Mouse (Mus musculus): Measurements from ENCODE around the gene Rad50. TPM values are rescaled to one million over a fixed set of nuclear protein-coding genes. Genes with fewer than 3 reads are reported as not detected.

Rad50 gene
- total and polyA plus RNA-seq, 2 experiments from 2014 or later = 9.2 to 11.8 TPM

DNA sequence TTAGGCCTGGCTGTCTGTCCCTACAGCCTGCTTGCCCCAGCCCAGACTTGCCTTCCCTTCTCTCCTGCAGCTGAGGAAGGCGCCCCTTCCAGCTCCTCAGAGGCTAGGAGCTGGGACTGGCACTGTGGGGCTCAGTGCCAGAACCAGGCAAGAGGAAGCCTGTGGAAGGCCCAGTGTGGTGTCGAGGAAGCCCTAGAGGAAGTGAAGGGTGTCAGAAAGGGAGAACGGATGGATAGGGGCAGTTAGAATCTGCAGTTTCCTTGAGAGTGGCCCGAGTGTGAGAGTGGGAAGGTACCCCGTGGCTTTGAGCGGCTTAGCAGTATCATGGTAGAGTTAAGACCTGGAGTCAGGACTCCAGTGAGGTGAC is 84.7 kb downstream of the Rad50 start:
- no peak for TF ChIP-seq CTCF (IDR thresholded peaks at IDR 0.05; ENCODE audit: low read depth)
- no peaks in the 10 kb centered on the region for H3K9me3 ChIP-seq (ENCODE audit: low read length)
- H3K27ac ChIP-seq (ENCODE audit: low read depth, low read length) = no peak overlapping the region
- H3K36me3 ChIP-seq (ENCODE audit: insufficient read depth) = no peaks in the 10 kb centered on the region
- ATAC-seq (no peak), DNase-seq (no peak)
- no peak overlapping the region for H3K4me3 ChIP-seq (ENCODE audit: low read depth, low read length)
- 83% methylated on average over 6 of the region's 6 CpGs for WGBS
- no peak overlapping the region for H3K9ac ChIP-seq
- H3K4me1 ChIP-seq (ENCODE audit: insufficient read depth) = no peaks in the 10 kb centered on the region
- no peaks in the 10 kb centered on the region for H3K27me3 ChIP-seq (ENCODE audit: insufficient read depth, low read length)
- H3K4me2 ChIP-seq (ENCODE audit: low read depth) = no peak overlapping the region

- DNase-seq (no peak), ATAC-seq (no peak)
- Histone ChIP-seq H3K9ac (no peak overlapping the region), H3K27me3 (ENCODE audit: insufficient read depth, low read length) (no peaks in the 10 kb centered on the region), H3K4me3 (ENCODE audit: low read depth, low read length) (no peak overlapping the region), H3K4me2 (ENCODE audit: low read depth) (no peak overlapping the region), H3K27ac (ENCODE audit: low read depth, low read length) (no peak overlapping the region), H3K36me3 (ENCODE audit: insufficient read depth) (no peaks in the 10 kb centered on the region), H3K4me1 (ENCODE audit: insufficient read depth) (no peaks in the 10 kb centered on the region), H3K9me3 (ENCODE audit: low read length) (no peaks in the 10 kb centered on the region)
- TF ChIP-seq CTCF (IDR thresholded peaks at IDR 0.05; ENCODE audit: low read depth) = no peak
- 92% methylated on average over 11 of the region's 11 CpGs for WGBS
These were observed 85.3 kb downstream of the Rad50 start for GRCm38 (mm10) chr11:53621582-53622439.

DNA sequence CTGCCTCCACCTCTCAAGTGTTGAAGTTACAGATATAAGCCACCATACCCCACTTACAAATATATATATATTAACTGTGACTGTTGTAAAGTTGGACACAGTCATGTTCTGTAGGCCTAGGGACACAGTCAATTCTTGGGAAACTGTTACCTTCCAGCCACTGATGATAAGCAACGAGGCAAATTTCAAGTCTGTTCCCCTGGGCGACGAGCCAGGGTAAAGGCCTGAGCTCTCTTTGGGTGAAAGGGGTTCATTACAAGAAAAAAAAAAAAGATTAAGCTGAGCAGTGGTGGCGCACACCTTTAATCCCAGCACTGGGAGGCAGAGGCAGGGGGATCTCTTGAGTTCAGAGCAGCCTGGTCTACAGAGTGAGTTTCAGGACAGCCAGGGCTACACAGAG is 87.0 kb downstream of the Rad50 start:
- no peak overlapping the region for H3K9ac ChIP-seq
- no peaks in the 10 kb centered on the region for H3K27me3 ChIP-seq (ENCODE audit: insufficient read depth, low read length)
- no peak for ATAC-seq
- no peak for TF ChIP-seq CTCF (IDR thresholded peaks at IDR 0.05; ENCODE audit: low read depth)
- H3K27ac ChIP-seq (ENCODE audit: low read depth, low read length) = no peak overlapping the region
- DNase-seq = no peak
- H3K9me3 ChIP-seq (ENCODE audit: low read length) = no peaks in the 10 kb centered on the region
- no peaks in the 10 kb centered on the region for H3K4me1 ChIP-seq (ENCODE audit: insufficient read depth)
- H3K4me3 ChIP-seq (ENCODE audit: low read depth, low read length) = no peak overlapping the region
- 86% methylated on average over 4 of the region's 4 CpGs for WGBS
- no peak overlapping the region for H3K4me2 ChIP-seq (ENCODE audit: low read depth)
- H3K36me3 ChIP-seq (ENCODE audit: insufficient read depth) = no peaks in the 10 kb centered on the region

DNA sequence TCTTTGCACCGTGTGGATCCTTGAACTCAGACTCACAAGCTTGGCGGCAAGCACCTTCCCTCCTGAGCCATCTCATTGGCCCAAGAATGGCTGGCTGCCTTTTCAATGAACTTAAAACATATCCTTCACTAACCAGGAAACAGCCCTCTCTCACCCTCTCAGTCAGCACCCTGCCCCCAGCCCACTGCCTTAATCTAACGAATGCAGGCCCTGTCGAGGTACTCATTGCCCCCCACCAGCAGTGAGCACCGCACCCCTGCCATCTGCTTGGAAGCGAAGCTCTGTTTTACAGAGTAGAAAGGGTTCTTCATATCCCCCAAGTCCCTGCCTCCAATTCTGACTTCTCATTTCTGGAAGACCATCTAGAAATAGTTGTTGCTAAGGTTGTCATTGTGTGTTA is 87.7 kb downstream of the Rad50 start:
- no peak for ATAC-seq
- Histone ChIP-seq H3K4me3 (ENCODE audit: low read depth, low read length) (no peak overlapping the region), H3K27me3 (ENCODE audit: insufficient read depth, low read length) (no peaks in the 10 kb centered on the region), H3K36me3 (ENCODE audit: insufficient read depth) (no peaks in the 10 kb centered on the region), H3K9ac (no peak overlapping the region), H3K9me3 (ENCODE audit: low read length) (no peaks in the 10 kb centered on the region), H3K4me1 (ENCODE audit: insufficient read depth) (no peaks in the 10 kb centered on the region), H3K27ac (ENCODE audit: low read depth, low read length) (no peak overlapping the region), H3K4me2 (ENCODE audit: low read depth) (no peak overlapping the region)
- DNase-seq = no peak
- no peak for TF ChIP-seq CTCF (IDR thresholded peaks at IDR 0.05; ENCODE audit: low read depth)
- WGBS = 67% methylated on average over 6 of the region's 6 CpGs

DNA sequence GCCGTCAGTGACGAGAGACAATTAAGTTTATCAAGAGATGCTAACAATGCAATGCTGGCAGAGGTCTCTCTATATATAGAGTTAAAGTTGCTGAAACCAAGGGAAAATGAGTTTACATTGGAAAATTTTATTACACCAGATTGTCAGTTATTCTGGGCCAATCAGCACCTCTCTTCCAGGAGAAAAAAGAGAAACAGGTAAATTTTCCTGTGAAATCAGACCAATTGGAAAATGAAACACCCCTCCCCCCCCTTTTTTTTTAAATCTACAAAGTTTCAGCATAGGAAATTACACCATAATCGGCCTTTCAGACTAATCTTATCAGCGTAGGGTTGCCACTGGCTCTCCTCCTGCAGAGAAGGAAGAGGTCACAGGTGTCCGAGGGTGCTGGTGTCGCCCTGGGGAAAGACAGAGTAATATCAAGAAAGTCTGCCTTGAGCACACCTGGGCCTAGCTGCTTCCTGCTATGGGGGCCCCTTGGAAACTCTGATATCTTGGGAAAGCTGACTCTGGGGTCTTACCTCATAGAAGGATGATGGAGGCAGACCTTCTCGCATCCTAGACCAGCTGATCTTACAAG is 88.4 kb downstream of the Rad50 start, which contains the start of gene Il4:
Gene Il4 (minus strand): TSS at position 51 of the 580 bp plus-strand sequence.
- H3K4me2 ChIP-seq (ENCODE audit: low read depth) = no peak within 1 kb of the TSS
- no peaks in the 10 kb centered on the region for H3K9me3 ChIP-seq (ENCODE audit: low read length)
- WGBS = 86% methylated on average over 7 of the region's 7 CpGs
- H3K4me1 ChIP-seq (ENCODE audit: insufficient read depth) = no peaks in the 10 kb centered on the region
- H3K27ac ChIP-seq (ENCODE audit: low read depth, low read length) = no peak within 1 kb of the TSS
- no peak within 1 kb of the TSS for H3K9ac ChIP-seq
- ATAC-seq (no peak), DNase-seq (no peak)
- no peaks in the 10 kb centered on the region for H3K36me3 ChIP-seq (ENCODE audit: insufficient read depth)
- no peak for TF ChIP-seq CTCF (IDR thresholded peaks at IDR 0.05; ENCODE audit: low read depth)
- no peak within 1 kb of the TSS for H3K4me3 ChIP-seq (ENCODE audit: low read depth, low read length)
- H3K27me3 ChIP-seq (ENCODE audit: insufficient read depth, low read length) = no peaks in the 10 kb centered on the region

- H3K36me3 ChIP-seq (ENCODE audit: insufficient read depth) = no peaks in the 10 kb centered on the region
- WGBS = 64% methylated on average over 4 of the region's 4 CpGs
- H3K4me1 ChIP-seq (ENCODE audit: insufficient read depth) = no peaks in the 10 kb centered on the region
- no peaks in the 10 kb centered on the region for H3K9me3 ChIP-seq (ENCODE audit: low read length)
- no peaks in the 10 kb centered on the region for H3K27me3 ChIP-seq (ENCODE audit: insufficient read depth, low read length)
- H3K9ac ChIP-seq = no peak overlapping the region
- no peak overlapping the region for H3K4me2 ChIP-seq (ENCODE audit: low read depth)
- DNase-seq (no peak), ATAC-seq (no peak)
- H3K4me3 ChIP-seq (ENCODE audit: low read depth, low read length) = no peak overlapping the region
- TF ChIP-seq CTCF (IDR thresholded peaks at IDR 0.05; ENCODE audit: low read depth) = no peak
- no peak overlapping the region for H3K27ac ChIP-seq (ENCODE audit: low read depth, low read length)
These were observed 89.5 kb downstream of the Rad50 start for GRCm38 (mm10) chr11:53617562-53618109.
